Mouse (Mus musculus) adrenal gland, postnatal 36 days (tissue): ENCODE data around the gene Clmp. TPM values are rescaled to one million over a fixed set of nuclear protein-coding genes. Genes with fewer than 3 reads are reported as not detected.
"Not testable (repeated sequence)": the region's sequence is repeated elsewhere in the genome, so short reads cannot be mapped to it uniquely, and the experiment has no call there.

Experiments used
- DNase-seq, 2 experiments: peaks; one replicate each; pipeline ENCODE4 v3.0.0; 2021; ENCODE audit warnings: mixed read lengths in 1 of 2
- total RNA-seq, 2 experiments: library from RNA; stranded (reverse); gene quantifications; 2 replicates each; pipeline ENCODE4 v1.2.3; 2021

Clmp gene
- total RNA-seq, 2 experiments from 2014 or later, result 5.2 to 6.9 TPM

DNA sequence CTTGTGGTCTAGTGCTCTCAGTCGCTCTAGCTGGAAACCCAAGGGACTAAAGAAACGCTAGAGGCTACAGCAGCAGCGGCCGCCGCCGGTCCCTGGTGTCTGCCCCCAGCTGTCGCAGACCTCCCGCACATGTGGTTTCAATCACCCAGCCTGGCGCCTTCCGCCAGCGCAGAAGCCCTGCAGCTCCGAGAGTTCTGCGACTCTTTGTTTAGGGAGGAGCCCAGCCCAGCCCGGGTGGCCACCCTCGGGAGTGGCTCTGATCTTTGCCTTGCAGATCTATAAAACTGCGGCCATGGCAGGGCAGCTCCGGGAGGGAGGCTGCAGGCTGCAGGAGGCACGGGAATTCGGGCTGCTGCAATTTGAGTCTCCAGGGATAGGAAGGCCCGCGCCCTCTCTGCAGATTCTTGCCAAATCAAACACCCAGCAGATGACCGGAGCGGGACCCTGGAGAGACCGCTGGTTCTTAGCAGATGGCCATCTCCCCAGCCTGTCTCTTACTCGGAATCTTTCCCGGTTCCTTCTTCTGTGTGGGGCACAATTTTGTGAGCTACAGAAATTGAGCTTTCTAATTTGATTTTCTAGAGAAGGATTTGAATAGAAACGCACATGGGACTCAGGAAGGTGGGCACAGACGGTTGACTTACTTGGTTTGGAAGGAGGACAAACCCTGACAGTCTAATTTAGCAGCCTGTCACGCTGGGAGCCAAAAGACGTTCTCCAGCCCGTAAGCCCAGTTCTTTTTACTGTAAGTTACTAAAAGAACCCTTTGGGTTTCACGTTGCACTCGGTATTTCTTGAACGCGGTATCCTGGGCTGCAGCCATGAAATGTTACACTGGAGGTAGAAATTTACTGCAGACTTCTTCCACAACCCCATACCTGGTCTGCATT, 45.2 kb downstream of the Clmp start:
- peak; percentile 65 to 71 for DNase-seq

DNA sequence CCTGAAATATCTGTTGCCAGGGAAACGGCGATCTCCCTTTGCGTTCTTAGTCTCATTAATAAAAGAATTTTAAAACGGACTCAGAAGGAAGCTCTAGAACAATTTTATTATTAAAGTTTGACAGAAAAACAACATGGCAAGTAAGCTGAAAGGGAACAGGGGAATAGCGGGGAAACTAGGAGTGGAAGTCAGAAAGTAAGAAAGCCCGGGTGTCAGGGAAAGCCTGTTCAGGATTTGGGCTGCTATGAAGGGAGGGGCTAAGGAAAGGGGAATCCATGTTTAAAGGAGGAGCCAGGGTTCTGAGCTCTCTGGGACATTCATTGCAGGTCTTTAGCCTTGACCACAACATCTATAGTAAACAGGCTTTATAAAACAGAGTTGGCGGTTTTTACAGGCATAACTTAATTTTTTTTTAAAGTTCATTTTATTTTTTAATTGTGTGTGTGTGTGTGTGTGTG, 45.9 kb downstream of the Clmp start:
- no peak for DNase-seq

DNA sequence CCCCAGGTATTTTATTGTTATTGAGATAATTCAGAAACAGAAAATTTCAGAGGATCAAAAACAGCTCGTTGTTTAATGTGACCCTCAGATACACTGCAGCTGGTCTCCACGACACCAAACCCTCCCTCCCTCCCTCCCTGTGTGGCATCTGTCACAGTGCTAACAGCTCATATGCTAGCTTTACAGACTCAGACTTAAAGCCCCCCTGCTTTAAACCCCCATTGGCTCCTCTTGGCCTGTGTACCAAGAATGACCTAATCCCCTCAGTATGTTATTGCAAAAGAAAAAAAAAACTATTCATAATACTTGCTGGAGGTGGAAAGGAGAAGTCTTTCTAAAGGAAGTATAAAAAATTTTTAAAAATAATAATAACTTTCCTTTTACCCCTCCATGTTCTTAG, 46.5 kb downstream of the Clmp start:
- DNase-seq, result no peak

DNA sequence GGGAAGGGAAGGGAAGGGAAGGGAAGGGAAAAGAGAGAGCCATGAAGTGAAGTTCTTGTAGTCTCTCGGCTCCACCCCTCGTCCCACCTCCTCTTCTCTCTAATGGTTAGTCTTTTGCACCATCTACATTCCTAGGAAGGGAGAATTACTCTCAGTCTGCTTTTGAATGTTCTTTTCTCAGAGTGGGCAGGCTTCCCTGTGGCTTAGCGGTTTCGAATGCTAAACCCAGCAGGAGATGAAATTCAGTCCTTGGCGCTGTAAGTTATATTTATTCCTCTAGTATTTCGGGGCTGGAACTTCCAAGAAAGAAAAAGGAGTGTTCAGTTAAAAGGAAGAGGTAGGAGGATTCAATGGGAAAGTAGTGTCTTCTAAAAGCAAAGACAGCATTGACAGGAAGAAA, 51.4 kb downstream of the Clmp start:
- DNase-seq, result no peak

DNA sequence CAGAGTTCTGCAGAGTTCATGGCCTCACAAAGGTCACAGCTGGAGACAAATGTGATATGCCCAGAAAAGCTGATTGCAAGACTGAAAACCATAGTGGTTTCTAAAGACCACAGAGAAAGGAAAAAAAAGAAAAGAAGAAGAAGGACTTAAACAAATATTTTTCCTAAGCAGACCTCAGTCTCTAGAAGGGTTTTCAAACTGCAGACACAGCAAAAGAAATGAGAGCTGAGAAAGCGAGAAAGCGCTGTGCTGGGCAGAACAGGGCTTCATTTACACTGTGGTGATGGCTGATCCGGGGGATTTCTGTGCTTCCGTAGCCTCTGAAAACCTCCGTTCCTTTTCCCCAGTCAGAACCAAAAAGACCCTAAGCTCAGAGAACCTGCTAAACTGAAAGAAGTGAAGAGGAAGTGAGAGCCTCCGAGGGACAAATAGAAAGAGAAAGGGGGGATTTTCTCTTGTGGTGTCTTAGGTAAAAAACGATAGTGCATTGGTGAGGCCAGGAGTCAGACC, 57.8 kb downstream of the Clmp start:
- DNase-seq, result no peak

DNA sequence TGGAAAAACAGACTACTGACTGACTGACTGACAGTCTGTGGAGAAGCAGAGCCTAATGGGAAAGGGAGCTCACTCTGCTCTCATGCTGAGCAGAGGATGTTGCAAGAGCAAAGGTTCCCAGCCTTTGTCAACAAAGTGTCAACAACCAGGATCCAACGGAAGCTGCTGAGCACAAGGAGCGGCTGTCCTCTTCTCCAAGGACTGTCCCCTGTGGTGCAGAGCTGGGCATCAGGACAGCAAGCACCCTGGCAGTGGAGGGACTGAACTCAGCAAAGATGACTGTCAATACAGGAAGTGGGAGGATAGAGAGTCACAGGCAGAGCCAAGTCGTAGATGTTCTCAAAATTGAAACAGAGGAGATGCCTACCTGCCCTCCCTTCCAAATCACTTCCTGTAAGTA, 58.5 kb downstream of the Clmp start:
- no peak for DNase-seq

DNA sequence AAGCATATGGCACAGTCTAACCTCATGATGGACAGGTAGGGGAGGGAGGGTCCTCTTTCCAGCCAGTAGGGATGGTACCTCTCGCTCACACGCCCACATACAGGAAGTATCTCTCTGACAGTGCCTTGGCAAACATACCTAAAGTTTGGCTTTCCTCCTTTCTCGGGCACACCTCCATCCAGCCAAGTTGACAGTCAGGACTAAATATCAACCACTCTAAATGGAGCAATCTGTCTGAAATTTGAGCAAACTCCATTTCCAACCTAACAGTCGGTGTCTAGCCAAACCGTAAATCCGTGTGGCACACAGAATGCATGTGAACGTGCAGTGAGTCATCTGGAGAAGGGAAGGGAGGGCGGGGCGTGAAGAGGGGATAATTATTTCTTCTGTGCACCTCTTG, 61.0 kb downstream of the Clmp start:
- DNase-seq, result no peak

DNA sequence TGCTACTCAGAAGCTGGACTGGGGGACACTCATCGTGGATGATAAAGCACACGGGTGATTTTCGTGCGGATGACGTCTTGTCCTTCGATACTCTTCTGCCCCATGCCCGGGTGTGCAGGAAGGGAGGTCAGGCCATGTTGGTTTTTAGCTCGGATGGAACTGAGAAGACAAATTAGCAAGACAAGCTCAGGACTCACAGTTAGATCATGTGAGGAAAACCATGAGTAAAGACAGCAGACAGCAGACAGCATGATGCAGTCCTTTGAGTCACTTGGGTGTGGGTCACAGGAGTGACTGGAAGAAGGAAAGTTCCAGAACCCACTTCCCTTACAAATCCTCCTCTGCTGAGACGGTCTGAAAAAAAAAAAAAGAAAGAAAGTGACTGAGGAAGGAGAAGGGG, 61.5 kb downstream of the Clmp start:
- DNase-seq, result no peak

DNA sequence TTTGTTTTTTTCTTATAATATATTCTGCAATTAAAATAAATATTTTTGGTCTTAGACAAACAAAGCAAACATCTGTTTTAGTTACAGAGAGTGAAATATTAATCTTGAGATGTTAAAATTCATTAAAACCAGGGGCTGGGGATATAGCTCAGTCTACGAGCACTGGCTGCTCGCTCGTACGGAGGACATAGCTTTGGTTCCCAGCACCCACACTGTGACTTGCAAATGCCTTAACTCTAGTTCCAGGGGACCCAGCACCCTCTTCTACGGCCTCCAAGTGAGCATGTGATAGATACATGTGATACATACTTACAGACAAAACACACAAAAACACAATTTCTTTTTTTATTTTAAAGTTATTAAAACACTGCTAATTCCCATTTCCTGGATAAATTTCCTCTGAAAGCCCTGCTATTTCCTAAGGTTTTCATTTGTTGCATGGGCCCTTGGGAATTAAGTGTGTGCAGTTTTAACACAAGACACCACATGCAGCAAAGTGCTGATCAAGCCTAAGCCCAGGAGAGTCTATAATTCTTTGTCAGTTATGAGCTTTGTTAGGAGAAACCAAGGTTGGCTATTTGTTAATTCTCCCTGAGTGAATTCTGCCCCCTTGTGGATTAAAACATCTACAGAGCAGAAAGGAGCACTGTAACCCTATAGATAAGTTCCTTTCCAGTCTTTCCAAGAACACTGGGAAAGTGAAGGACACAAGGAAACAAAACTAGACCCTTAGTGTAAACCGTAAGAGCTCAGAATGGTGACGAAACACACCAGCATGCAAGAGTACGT, 64.3 kb downstream of the Clmp start:
- no peak for DNase-seq

DNA sequence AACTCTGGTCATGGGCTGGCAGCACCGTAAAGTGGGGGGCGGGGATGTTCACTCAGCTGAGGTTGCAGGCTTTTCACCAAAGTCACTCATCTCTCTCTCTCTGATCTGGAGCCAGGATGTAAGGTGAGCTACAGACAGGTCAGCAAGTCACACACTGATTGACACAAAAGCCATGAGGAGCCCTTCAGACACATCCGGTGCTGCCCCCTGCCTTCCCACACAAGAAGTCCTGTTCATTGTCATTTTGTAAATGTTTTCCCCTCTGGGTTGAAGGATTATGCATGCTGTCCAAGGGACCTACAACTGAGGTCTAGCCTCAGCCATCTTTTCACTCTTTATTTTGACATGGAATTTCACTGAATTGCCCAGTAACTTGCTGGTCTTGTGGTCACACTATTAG, 66.0 kb downstream of the Clmp start:
- DNase-seq, result no peak

DNA sequence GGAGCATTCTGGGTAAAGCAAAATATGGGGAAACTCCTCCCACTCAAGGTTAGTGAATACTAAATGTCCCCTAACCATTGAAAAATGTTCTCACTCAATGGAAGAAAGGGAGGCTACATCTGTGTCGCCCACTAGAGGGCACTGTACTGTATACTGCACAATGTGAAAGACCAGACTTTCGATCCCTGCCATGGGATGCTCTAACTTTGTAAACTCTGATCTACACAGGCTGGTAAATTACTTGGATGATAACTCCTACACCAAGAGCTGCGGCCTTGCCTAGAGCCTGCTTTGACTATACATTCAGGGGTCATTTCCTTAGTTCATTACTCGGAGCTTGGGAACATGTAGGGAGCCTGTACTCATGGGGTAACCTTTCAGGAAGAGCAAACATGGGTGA, 70.6 kb downstream of the Clmp start:
- peak; percentile 36 to 64 for DNase-seq

DNA sequence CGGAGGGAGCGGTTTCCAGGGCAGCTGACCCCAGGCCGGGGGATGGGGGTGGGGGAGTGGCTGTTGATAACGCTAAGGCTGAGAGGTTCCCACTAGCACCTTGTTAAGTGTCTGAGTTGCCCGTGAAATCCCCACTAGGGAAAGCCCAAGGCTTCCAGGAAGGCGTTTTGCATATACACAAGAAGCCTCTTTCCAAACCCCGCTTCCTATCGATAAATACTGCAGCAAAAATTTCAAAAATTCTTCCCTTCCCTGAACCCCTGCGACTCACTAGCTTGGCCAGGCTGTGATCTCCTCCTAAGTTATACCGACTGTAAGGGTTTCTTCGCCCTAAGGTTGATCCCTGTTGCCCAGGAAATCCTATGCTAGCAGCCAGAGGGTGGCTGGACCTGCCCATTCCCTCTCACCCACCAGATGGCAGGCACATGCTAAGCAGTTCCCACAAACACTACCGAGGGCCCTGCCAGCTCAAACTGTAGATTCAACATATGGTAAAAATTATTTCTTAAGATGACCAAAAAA, 71.4 kb downstream of the Clmp start:
- DNase-seq, result peak; percentile 61 to 75

DNA sequence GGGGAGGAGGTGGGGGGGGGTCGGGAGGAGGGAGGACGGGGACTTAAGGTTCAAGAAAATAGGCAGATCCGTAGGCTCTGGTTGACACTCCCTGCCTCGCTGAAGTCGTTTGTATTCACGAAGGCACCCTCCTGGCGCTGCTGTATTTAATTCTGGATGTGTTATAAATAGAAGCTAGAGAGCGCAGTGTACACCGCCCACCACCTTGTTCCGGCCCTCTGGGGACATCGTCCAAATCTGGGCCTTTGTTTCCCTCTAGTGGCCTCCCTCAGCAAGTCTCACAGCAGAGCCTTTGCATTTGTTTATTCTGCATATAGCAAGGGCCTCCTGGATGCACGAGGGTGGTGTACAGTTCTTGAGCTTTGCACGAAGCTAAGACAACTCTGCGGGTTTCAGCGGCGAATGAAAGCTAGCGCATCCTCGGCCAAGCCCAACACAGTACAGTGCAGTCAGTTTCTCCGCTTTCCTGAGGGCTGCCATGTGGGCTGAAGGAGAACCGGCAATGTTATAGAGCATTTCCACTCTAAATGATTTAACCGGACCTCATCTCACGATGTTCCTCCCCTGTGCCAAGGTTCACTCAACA, 72.0 kb downstream of the Clmp start:
- DNase-seq, result peak; percentile 69 to 76

DNA sequence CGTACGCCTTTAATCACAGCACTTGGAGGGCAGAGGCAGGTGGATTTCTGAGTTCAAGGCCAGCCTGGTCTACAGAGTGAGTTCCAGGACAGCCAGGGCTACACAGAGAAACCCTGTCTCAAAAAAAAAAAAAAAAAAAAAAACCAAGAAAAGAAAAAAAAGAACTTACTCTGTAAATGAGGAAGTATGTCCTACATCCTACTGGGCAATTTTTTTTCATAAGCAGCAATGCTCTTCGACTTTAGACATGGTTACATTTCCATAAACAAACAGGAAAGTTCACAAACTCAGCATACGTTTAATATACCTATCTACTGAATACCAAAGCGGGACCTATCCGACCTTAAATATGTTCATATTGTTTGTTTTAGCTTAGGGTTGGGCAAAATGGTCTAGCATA, 76.6 kb downstream of the Clmp start:
- no peak for DNase-seq

DNA sequence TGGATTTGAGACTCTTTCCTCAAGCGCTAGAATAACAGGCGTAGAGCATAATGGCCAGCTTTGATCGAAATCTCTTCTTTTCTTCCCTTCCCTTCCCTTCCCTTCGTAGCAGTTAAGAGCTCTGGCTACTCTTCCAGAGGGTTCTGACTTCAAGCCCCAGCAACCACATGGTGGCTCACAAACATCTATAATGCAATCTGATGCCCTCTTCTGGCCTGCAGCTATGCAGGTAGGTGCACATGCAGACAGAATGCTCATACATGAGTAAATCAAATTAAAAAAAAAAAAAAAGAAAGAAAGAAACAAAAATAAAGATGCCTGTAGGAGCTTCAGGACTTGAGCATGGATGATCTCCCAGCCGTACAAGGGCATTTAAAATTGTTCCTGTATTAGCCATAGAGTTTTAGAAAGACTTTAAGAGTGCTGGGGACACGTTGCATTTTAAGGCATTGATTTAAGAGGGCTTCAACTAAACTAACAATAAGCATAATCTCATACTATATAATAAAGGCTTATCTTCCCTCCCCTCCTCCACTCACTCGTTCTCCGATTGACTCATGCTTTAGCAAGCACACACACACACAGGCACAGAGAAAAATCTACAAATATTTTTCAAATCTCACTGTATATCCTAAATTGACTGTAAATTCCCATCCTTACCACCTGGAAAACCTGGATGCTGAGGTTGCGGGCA, 79.3 kb downstream of the Clmp start:
- no peak for DNase-seq

DNA sequence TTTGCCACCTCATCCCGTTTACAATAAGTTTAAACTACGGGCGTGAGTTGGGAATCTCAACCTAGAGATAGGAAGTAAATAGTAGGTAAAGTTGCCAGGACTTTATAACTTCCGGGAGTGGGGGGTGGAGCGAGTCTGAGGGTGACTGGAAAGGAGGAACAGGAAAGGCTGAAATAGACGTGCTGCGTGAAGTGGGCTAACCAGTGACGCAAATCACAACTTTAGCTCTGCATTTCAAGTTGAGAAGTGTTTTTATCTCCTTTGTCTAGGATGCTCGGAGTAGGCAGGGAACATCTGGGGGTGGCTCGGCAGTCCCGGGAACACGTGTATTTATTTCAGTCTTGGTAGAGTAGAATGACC, 79.8 kb downstream of the Clmp start:
- no peak for DNase-seq

DNA sequence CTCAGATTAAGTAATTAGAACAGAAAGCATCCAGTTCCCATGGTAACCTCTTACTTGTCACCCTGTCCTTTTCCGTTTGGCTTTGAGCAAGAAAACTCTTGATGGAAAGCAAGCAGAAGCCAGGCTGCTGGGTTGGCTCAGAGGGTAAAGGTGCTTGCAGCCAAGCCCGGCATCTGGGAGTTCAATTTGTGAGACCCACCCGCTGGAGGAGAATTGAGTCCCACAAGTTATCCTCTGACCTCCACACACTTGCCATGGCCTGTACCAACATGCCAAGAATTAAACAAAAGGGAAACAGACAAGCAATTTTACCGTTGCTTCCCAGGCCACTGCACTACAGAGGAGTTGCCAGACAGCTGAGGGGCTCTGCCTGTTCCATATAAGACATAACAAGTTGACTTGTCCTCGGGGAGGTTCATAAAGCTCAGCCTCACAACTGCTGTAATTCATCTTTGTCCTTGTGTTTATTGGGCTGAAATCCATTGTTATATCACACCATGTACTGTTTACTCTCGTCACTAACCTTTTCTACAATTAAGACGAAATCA, 80.4 kb downstream of the Clmp start:
- DNase-seq, result no peak

DNA sequence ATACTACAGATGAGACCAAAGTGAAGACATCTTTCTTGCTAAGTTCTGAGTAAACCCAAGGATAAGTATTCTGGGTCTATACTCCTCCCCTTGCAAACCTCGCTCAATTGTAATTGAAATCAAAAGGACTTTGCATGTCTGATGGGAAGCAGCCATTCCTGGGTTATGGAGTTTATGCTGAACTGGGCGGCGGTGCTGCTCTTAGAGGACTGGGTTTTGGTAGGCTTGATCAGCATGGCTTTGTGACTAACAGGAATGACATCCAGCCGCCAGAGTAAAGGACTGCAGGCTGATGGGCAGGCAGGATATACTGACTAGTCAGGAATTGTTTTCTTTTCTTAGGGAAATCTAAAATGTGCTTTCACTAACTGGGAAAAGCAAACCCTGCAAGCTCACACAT, 82.2 kb downstream of the Clmp start:
- DNase-seq, result no peak

DNA sequence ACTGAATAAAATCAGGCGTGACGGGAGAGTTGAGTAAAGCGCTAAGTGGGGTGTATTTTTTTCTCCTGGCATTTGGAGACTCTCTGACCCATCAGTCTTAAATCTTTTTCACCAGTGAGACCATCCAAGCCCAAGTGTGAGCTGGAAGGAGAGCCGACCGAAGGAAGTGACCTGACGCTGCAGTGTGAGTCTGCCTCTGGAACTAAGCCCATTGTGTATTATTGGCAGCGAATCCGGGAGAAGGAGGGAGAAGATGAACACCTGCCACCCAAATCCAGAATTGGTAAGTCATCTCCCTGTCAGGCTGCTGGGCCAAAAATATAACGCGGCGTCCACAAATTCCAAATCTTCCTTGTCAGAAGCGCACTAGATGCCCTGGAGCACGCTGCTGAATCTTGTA, 86.5 kb downstream of the Clmp start:
- no peak for DNase-seq

DNA sequence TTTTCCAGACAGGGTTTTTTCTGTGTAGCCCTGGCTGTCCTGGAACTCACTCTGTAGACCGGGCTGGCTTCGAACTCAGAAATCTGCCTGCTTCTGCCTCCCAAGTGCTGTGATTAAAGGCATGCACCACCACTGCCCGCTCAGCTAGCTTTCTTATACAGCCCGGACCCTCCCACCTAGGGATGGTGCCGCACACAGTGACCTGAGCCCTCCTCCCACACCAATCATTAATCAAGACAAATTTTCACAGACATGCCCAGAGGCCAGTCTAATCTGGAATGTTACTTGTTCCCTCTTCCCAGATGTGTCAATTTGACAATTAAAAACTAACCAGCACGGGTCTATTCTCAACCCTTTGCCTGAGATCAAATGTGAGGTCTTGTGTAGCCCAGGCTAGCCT, 87.4 kb downstream of the Clmp start:
- not testable (repeated sequence) for DNase-seq

DNA sequence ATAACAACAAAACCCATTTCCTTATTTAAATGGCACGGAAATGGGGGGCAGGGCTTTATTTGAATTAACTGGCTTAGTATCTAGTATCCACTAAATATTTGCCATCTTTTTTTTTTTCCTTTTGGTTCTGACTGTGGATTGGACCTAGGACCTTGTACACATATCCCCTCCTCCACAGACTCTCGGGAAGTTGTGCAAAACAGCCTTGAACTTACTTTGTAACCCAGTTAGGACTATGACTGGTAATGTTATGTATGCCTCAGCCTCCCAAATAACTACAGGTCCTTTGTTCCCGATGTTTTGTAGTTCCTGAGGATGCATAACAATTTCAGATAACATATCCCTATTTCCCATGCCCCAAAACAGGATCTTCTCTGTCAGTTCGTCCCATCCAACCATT, 88.1 kb downstream of the Clmp start:
- no peak for DNase-seq

DNA sequence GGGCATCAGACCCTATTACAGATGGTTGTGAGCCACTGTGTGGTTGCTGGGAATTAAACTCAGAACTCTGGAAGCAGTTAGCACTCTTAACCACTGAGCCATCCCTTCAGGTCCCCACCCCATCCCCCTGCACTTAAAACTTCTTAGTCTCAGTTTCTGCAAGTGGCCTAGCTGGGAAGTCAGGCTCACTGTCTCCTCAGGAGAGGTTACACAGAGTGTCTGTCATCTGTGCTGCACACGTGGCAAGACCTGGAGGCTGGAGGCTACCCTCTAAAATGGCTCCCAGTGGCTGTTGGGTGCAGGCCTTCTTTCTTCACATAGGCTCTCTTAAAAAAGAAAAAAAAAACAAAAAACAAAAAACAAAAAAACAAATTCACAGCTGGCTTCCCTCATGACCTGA, 90.3 kb downstream of the Clmp start:
- no peak for DNase-seq
